Mouse (Mus musculus): Measurements from ENCODE around the gene Pmpcb. TPM values are rescaled to one million over a fixed set of nuclear protein-coding genes. Genes with fewer than 3 reads are reported as not detected.
A peak's percentile ranks its signal among the peaks of the same experiment; 100 is the strongest.
"Not testable (repeated sequence)": the region's sequence is repeated elsewhere in the genome, so short reads cannot be mapped to it uniquely, and the experiment has no call there.

Pmpcb gene
- 98.6 and 99.3 TPM in 2 replicates for polyA plus RNA-seq (2014; fragmentation: Nextera tagmentation; extraction: Ambion mirVana)

- Histone ChIP-seq H3K4me2 (ENCODE audit: low read depth, low read length, severe bottlenecking) (peak within 1 kb of the TSS; percentile 80), H3K4me1 (replicated peaks; ENCODE audit: control insufficient read depth, insufficient read depth, low read length) (peaks cover 8% of the 10 kb centered on the region), H3K4me3 (ENCODE audit: low read depth, low read length) (peak within 1 kb of the TSS; percentile 92), H3K27ac (ENCODE audit: low read depth, low read length) (0 out of 2 replicates have a peak within 1 kb of the TSS, but pooled peaks have one; percentile 53), H3K9ac (ENCODE audit: low read length) (peak within 1 kb of the TSS; percentile 80), H3K36me3 (ENCODE audit: control insufficient read depth, insufficient read depth, low read length) (no peaks in the 10 kb centered on the region; the same call in 1 of the 2 replicates), H3K9me3 (ENCODE audit: control insufficient read depth, low read length) (no peaks in the 10 kb centered on the region), H3K27me3 (ENCODE audit: control insufficient read depth, insufficient read depth, low read length) (no peaks in the 10 kb centered on the region)
- DNase-seq (ENCODE audit: low spot score) = peak; percentile 93
- under 1% methylated on average over 42 of the region's 42 CpGs for WGBS
- peak; percentile 60 for ATAC-seq (replicated peaks; ENCODE audit: low FRiP score)
Measured at GRCm38 (mm10) chr5:21736956-21737585, at the start of gene Pmpcb. Gene Pmpcb, plus strand, starts transcription at chr5:21737141.

DNA sequence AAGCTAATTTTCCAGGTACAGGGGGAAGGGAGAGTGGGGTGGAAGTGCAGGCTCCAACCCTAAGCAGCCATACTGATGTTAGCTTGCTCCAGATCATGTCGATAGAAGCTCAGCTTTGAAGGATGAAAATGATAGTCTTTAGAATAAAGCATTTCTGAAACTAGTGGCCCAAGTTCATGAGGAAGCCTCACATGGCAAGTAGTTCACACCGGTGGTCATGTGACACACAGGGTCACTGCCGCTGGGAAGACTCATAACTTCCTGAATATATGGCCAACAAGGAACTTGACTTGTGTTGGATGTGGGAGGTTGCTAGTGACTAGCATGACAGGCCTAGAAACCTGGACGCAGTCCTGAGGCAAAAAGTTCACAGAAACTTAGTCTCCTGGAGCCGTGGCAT is 44.7 kb upstream of the Pmpcb start:
- no peak overlapping the region for H3K4me3 ChIP-seq (ENCODE audit: low read depth, low read length)
- ATAC-seq (replicated peaks; ENCODE audit: low FRiP score) (no peak), DNase-seq (ENCODE audit: low spot score) (no peak)
- WGBS = 96% methylated on average over 5 of the region's 5 CpGs
- no peak overlapping the region for H3K4me2 ChIP-seq (ENCODE audit: low read depth, low read length, severe bottlenecking)
- no peaks in the 10 kb centered on the region for H3K9me3 ChIP-seq (ENCODE audit: control insufficient read depth, low read length)
- H3K4me1 ChIP-seq (replicated peaks; ENCODE audit: control insufficient read depth, insufficient read depth, low read length) = no peaks in the 10 kb centered on the region
- H3K9ac ChIP-seq (ENCODE audit: low read length) = no peak overlapping the region
- no peak overlapping the region for H3K27ac ChIP-seq (ENCODE audit: low read depth, low read length)
- no peaks in the 10 kb centered on the region for H3K27me3 ChIP-seq (ENCODE audit: control insufficient read depth, insufficient read depth, low read length)
- H3K36me3 ChIP-seq (ENCODE audit: control insufficient read depth, insufficient read depth, low read length) = no peaks in the 10 kb centered on the region; the same call in 1 of the 2 replicates

DNA sequence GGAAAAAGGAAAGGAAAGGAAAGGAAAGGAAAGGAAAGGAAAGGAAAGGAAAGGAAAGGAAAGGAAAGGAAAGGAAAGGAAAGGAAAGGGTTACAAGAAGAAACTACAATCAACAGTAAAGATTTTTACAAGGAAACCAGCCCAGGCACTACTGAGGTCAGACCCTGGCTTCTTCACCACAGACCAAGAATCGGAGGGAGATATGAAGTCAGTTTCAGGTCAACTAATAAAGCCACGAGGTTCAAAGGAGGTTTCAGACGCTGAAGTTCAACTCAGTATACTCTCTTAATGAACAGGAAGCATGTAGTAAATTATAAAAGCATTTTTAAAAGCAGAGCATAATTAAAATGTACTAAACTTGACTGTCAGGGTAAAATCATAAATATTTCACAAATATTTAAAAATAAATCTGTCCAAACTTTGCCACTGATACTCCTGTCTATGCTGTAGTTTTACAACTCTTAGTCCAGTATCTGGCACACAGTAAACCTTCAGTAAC is 43.5 kb upstream of the Pmpcb start:
- no peaks in the 10 kb centered on the region for H3K27me3 ChIP-seq (ENCODE audit: control insufficient read depth, insufficient read depth, low read length)
- H3K4me1 ChIP-seq (replicated peaks; ENCODE audit: control insufficient read depth, insufficient read depth, low read length) = no peaks in the 10 kb centered on the region
- H3K9me3 ChIP-seq (ENCODE audit: control insufficient read depth, low read length) = no peaks in the 10 kb centered on the region
- 82% methylated on average over 3 of the region's 3 CpGs for whole genome bisulfite sequencing
- H3K4me3 ChIP-seq (ENCODE audit: low read depth, low read length) = no peak overlapping the region
- H3K9ac ChIP-seq (ENCODE audit: low read length) = no peak overlapping the region
- ATAC-seq (replicated peaks; ENCODE audit: low FRiP score) = no peak
- H3K27ac ChIP-seq (ENCODE audit: low read depth, low read length) = no peak overlapping the region
- H3K36me3 ChIP-seq (ENCODE audit: control insufficient read depth, insufficient read depth, low read length) = no peaks in the 10 kb centered on the region; the same call in 1 of the 2 replicates
- H3K4me2 ChIP-seq (ENCODE audit: low read depth, low read length, severe bottlenecking) = no peak overlapping the region
- DNase-seq (ENCODE audit: low spot score) = no peak

DNA sequence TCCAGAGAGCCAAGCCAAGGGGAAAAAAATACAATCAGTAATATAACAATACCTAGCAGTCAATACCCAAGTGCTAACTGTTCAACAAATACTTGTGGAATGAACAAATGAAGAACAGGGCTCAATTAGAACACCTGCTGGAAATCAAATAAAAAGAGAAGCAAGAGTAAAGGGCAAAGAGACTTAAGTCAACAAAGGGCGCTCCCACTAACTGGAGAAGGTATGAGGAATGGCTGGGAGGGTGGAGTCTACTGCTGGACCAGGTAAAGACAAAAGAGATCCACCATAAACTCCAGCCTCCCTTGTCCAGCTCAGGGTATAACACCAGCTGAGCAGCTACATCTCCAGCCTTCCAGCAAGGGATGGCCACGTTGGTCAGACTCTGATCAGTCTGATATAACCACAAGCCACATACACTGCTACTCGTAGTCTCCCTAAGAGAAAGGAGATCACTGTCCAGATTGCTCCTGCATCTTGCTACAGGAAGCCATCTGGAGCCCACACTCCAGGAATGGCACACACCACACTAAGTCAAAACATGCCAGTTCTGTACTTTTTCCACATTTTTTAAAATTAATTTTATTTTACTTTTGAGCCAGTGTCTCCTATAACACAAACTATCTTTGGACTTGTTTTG is 42.0 kb upstream of the Pmpcb start:
- WGBS = 90% methylated on average over 3 of the region's 3 CpGs
- H3K4me2 ChIP-seq (ENCODE audit: low read depth, low read length, severe bottlenecking) = no peak overlapping the region
- H3K27me3 ChIP-seq (ENCODE audit: control insufficient read depth, insufficient read depth, low read length) = no peaks in the 10 kb centered on the region
- ATAC-seq (replicated peaks; ENCODE audit: low FRiP score) (no peak), DNase-seq (ENCODE audit: low spot score) (no peak)
- no peaks in the 10 kb centered on the region for H3K9me3 ChIP-seq (ENCODE audit: control insufficient read depth, low read length)
- H3K4me1 ChIP-seq (replicated peaks; ENCODE audit: control insufficient read depth, insufficient read depth, low read length) = no peaks in the 10 kb centered on the region
- no peak overlapping the region for H3K4me3 ChIP-seq (ENCODE audit: low read depth, low read length)
- H3K9ac ChIP-seq (ENCODE audit: low read length) = no peak overlapping the region
- H3K36me3 ChIP-seq (ENCODE audit: control insufficient read depth, insufficient read depth, low read length) = no peaks in the 10 kb centered on the region
- H3K27ac ChIP-seq (ENCODE audit: low read depth, low read length) = no peak overlapping the region

DNA sequence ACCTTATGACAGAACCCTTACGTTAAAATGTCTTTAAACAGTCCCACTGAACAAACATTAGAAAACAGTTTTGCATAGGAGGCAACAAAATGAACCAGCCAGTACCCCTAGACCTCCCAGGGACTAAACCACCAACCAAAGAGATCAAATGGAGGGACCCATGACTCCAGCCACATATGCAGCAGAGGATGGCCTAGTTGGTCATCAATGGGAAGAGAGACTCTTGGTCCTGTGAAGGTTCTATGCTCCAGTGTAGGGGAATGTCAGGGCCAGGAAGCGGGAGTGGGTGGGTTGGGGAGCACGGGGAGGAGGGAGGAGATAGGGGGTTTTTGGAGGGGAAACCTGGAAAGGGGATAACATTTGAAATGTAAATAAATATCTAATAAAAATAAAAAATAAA is 37.4 kb upstream of the Pmpcb start:
- H3K27me3 ChIP-seq (ENCODE audit: control insufficient read depth, insufficient read depth, low read length); H3K4me1 ChIP-seq (replicated peaks; ENCODE audit: control insufficient read depth, insufficient read depth, low read length); H3K9ac ChIP-seq (ENCODE audit: low read length); H3K9me3 ChIP-seq (ENCODE audit: control insufficient read depth, low read length); DNase-seq (ENCODE audit: low spot score); ATAC-seq (replicated peaks; ENCODE audit: low FRiP score); H3K36me3 ChIP-seq (ENCODE audit: control insufficient read depth, insufficient read depth, low read length); H3K27ac ChIP-seq (ENCODE audit: low read depth, low read length): not testable (repeated sequence)
- Histone ChIP-seq H3K4me3 (ENCODE audit: low read depth, low read length) (peak overlapping the region; percentile 16), H3K4me2 (ENCODE audit: low read depth, low read length, severe bottlenecking) (peak overlapping the region; percentile 39)
- WGBS = 93% methylated on average over 3 of the region's 3 CpGs

DNA sequence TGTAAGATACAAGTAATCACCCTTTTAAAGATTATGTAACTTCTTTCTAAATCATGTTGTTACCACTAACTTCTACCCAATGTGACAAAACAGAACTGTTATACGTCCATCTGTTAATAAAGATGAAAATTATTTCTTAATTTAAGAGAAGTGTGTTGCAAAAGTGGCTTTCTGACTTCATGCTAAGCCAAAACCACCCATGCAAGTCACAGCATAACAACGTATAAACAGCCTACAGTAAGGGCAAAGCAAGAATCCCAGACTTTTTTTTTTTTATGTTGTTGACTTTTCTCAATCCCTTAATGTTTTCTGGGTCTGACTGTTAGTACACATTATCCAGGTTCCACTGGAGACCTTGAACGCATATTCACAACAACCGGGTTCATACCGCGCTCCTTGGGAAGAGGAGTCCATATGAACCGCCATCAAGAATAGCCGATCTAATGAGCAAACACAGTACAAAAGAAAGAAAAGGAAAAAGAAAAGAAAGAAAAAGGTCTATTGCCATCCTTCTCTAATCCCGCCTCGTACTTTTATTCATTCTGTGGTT is 36.6 kb upstream of the Pmpcb start:
- Histone ChIP-seq H3K27ac (ENCODE audit: low read depth, low read length) (no peak overlapping the region), H3K36me3 (ENCODE audit: control insufficient read depth, insufficient read depth, low read length) (no peaks in the 10 kb centered on the region), H3K9ac (ENCODE audit: low read length) (peak overlapping the region; percentile 68), H3K4me3 (ENCODE audit: low read depth, low read length) (peak overlapping the region; percentile 63), H3K4me1 (replicated peaks; ENCODE audit: control insufficient read depth, insufficient read depth, low read length) (no peaks in the 10 kb centered on the region), H3K9me3 (ENCODE audit: control insufficient read depth, low read length) (no peaks in the 10 kb centered on the region), H3K4me2 (ENCODE audit: low read depth, low read length, severe bottlenecking) (peak overlapping the region; percentile 68), H3K27me3 (ENCODE audit: control insufficient read depth, insufficient read depth, low read length) (no peaks in the 10 kb centered on the region)
- DNase-seq (ENCODE audit: low spot score) = no peak
- no peak for ATAC-seq (replicated peaks; ENCODE audit: low FRiP score)
- 10% methylated on average over 10 of the region's 10 CpGs for WGBS

DNA sequence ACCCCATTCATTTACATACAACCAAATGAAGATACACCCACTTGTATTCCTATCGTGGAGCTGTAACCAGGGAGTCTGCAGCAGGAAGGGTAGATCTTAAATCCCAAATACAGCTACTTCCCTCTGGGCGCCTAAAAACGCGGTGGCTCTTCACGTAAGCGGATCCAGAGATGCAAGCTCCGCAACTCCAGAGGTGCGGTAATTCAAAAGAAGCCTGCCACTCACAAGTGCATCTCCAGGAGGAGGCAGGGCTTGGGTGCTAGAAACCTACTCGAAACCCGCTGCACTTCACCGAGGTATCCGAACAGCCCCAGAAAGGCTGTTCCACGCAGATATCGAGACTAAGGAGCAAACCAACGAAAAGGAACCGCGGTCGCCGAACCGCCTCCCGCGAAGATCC is 36.0 kb upstream of the Pmpcb start:
- Histone ChIP-seq H3K27me3 (ENCODE audit: control insufficient read depth, insufficient read depth, low read length) (no peaks in the 10 kb centered on the region), H3K4me3 (ENCODE audit: low read depth, low read length) (peak overlapping the region; percentile 63), H3K4me1 (replicated peaks; ENCODE audit: control insufficient read depth, insufficient read depth, low read length) (no peaks in the 10 kb centered on the region), H3K27ac (ENCODE audit: low read depth, low read length) (peak overlapping the region; percentile 70; the same call in 1 of the 2 replicates), H3K4me2 (ENCODE audit: low read depth, low read length, severe bottlenecking) (peak overlapping the region; percentile 68), H3K9ac (ENCODE audit: low read length) (peak overlapping the region; percentile 68), H3K9me3 (ENCODE audit: control insufficient read depth, low read length) (no peaks in the 10 kb centered on the region), H3K36me3 (ENCODE audit: control insufficient read depth, insufficient read depth, low read length) (no peaks in the 10 kb centered on the region)
- DNase-seq (ENCODE audit: low spot score) (no peak), ATAC-seq (replicated peaks; ENCODE audit: low FRiP score) (peak; percentile 77)
- under 1% methylated on average over 22 of the region's 22 CpGs for WGBS

DNA sequence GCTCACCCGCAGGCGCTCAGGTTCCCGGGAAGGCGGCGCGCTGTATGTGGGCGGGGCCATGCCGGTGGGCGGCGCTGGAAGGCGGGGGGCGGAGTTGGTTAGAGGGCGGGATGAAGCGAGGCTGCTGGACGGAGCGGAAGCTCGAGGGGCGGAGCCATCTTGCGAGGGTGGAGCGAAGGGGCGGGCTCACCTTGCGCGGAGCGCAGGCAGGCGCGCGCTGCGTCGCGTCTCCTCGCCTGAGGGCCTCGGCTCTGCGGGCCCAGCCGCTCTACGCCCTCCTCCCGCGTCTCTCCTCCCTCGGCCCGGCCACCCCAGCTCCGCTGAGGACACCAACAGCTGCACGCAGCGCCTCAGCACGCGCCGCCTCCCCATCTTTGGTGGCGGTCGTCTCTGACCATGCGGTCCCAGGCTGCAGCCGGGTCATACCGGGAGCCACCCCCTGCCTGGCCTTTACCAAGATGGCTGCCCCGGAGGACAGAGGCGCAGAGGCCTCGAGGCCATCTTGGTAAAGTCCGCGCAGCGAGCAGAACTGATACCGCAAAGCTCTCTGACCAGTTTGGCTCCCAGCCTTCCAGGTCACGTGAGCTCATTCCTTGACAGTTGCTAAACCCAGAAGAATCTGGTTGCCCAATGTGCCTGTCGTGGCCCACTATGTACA is 35.5 kb upstream of the Pmpcb start, which contains the start of gene Napepld:
Napepld (minus strand) TSS at position 46 of the 658 bp plus-strand sequence.
- H3K4me3 ChIP-seq (ENCODE audit: low read depth, low read length) = peak within 1 kb of the TSS; percentile 63
- under 1% methylated on average over 59 of the region's 59 CpGs for WGBS
- peak; percentile 100 for ATAC-seq (replicated peaks; ENCODE audit: low FRiP score)
- peak within 1 kb of the TSS; percentile 92 for H3K27ac ChIP-seq (ENCODE audit: low read depth, low read length)
- peak within 1 kb of the TSS; percentile 68 for H3K4me2 ChIP-seq (ENCODE audit: low read depth, low read length, severe bottlenecking)
- no peaks in the 10 kb centered on the region for H3K9me3 ChIP-seq (ENCODE audit: control insufficient read depth, low read length)
- H3K4me1 ChIP-seq (replicated peaks; ENCODE audit: control insufficient read depth, insufficient read depth, low read length) = no peaks in the 10 kb centered on the region
- H3K27me3 ChIP-seq (ENCODE audit: control insufficient read depth, insufficient read depth, low read length) = no peaks in the 10 kb centered on the region
- no peaks in the 10 kb centered on the region for H3K36me3 ChIP-seq (ENCODE audit: control insufficient read depth, insufficient read depth, low read length)
- peak; percentile 99 for DNase-seq (ENCODE audit: low spot score)
- peak within 1 kb of the TSS; percentile 89 for H3K9ac ChIP-seq (ENCODE audit: low read length)
